Mouse (Mus musculus) stomach, embryonic 14.5 days (tissue): ENCODE measurements around the gene Slco3a1. TPM values are rescaled to one million over a fixed set of nuclear protein-coding genes. Genes with fewer than 3 reads are reported as not detected.

Experiments used
- ATAC-seq: fragments of 200-750 bp; cut with Nextera tagmentation; 2 replicates; pipeline ENCODE4 v1.8.0; 2017; ENCODE audit warnings: low read depth, moderate TSS enrichment; ENCODE audit not compliant: insufficient number of reproducible peaks, insufficient read depth, low FRiP score
- H3K27ac ChIP-seq: fragments of 300-500 bp; sonication (generic); 2 replicates; pipeline ENCODE4 v1.5.1; 2014; ENCODE audit warnings: mild to moderate bottlenecking, low read length, moderate library complexity, mixed read lengths
- H3K27me3 ChIP-seq: fragments of 300-500 bp; sonication (generic); 2 replicates; pipeline ENCODE4 v1.6.1; 2014; ENCODE audit warnings: low read length, control low read depth, mixed read lengths; ENCODE audit not compliant: control insufficient read depth, insufficient read depth
- H3K36me3 ChIP-seq: fragments of 300-500 bp; sonication (generic); 2 replicates; pipeline ENCODE4 v1.6.1; 2014; ENCODE audit warnings: mild to moderate bottlenecking, control low read depth, low read length, moderate library complexity, mixed read lengths; ENCODE audit not compliant: control insufficient read depth, insufficient read depth
- H3K4me1 ChIP-seq: fragments of 300-500 bp; sonication (generic); 2 replicates; pipeline ENCODE4 v1.6.1; 2014; ENCODE audit warnings: low read length, control low read depth, mixed read lengths; ENCODE audit not compliant: control insufficient read depth, insufficient read depth
- H3K4me2 ChIP-seq: fragments of 300-500 bp; sonication (generic); replicated peaks from 2 replicates; pipeline ENCODE4 v1.6.1; 2014; ENCODE audit warnings: low read depth, low read length, control low read depth
- H3K4me3 ChIP-seq: fragments of 300-500 bp; sonication (generic); 2 replicates; pipeline ENCODE4 v1.5.1; 2014; ENCODE audit warnings: low read depth, low read length, control low read depth
- H3K9ac ChIP-seq: fragments of 300-500 bp; sonication (generic); replicated peaks from 2 replicates; pipeline ENCODE4 v1.6.1; 2014; ENCODE audit warnings: low read depth, mild to moderate bottlenecking, control low read depth, low read length, moderate library complexity, mixed read lengths
- H3K9me3 ChIP-seq: fragments of 300-500 bp; sonication (generic); 2 replicates; pipeline ENCODE4 v1.6.1; 2016; ENCODE audit warnings: low read depth, low read length, control low read depth; ENCODE audit not compliant: control insufficient read depth
- WGBS: fragments of 180-500 bp; shearing (Covaris S2); extraction: QIAGEN DNeasy Blood & Tissue Kit; methylation state at CpG from one replicate; pipeline ENCODE4 v1.1.7; 2014; 5-methylcytosine and 5-hydroxymethylcytosine counted together
- polyA plus RNA-seq: library from polyadenylated mRNA; unstranded; fragments of >200 nt; fragmentation: Nextera tagmentation; extraction: Ambion mirVana; gene quantifications from 2 replicates; pipeline ENCODE4 v1.2.1, GENCODE M21; 2014

Slco3a1 gene
- polyA plus RNA-seq, 1 experiment from 2014 or later = 9.1 TPM

GRCm38 (mm10) chr7:74457347-74457975, 97.1 kb downstream of the Slco3a1 start:
- Histone ChIP-seq H3K27ac (no peak overlapping the region), H3K4me3 (no peak overlapping the region), H3K4me1 (peaks cover 10% of the 10 kb centered on the region), H3K9me3 (no peaks in the 10 kb centered on the region), H3K9ac (no peak overlapping the region), H3K27me3 (no peaks in the 10 kb centered on the region), H3K4me2 (no peak overlapping the region), H3K36me3 (no peaks in the 10 kb centered on the region)
- 86% methylated on average over 5 of the region's 5 CpGs for WGBS
- ATAC-seq = no peak

- ATAC-seq = no peak
- Histone ChIP-seq H3K36me3 (no peaks in the 10 kb centered on the region), H3K4me3 (no peak overlapping the region), H3K4me2 (no peak overlapping the region), H3K27ac (no peak overlapping the region), H3K27me3 (no peaks in the 10 kb centered on the region), H3K9ac (no peak overlapping the region), H3K4me1 (peaks cover 10% of the 10 kb centered on the region), H3K9me3 (no peaks in the 10 kb centered on the region)
- 66% methylated on average over 2 of the region's 2 CpGs for WGBS
Observed at GRCm38 (mm10) chr7:74456781-74457180, 97.8 kb downstream of the Slco3a1 start.

- no peak for ATAC-seq
- WGBS = 58% methylated on average over 2 of the region's 2 CpGs
- Histone ChIP-seq H3K27ac (no peak overlapping the region), H3K4me2 (no peak overlapping the region), H3K4me1 (no peaks in the 10 kb centered on the region), H3K4me3 (no peak overlapping the region), H3K9me3 (no peaks in the 10 kb centered on the region), H3K27me3 (no peaks in the 10 kb centered on the region), H3K36me3 (no peaks in the 10 kb centered on the region), H3K9ac (no peak overlapping the region)
Observed at GRCm38 (mm10) chr7:74451047-74451446, 103.5 kb downstream of the Slco3a1 start.

GRCm38 (mm10) chr7:74449802-74450201, 104.8 kb downstream of the Slco3a1 start:
- H3K9ac ChIP-seq = no peak overlapping the region
- no peaks in the 10 kb centered on the region for H3K36me3 ChIP-seq
- no peaks in the 10 kb centered on the region for H3K4me1 ChIP-seq
- no peak overlapping the region for H3K4me2 ChIP-seq
- no peak for ATAC-seq
- no peak overlapping the region for H3K4me3 ChIP-seq
- WGBS = 94% methylated on average over 1 of the region's 1 CpGs
- H3K27me3 ChIP-seq = no peaks in the 10 kb centered on the region
- H3K27ac ChIP-seq = no peak overlapping the region
- H3K9me3 ChIP-seq = no peaks in the 10 kb centered on the region

- H3K4me2 ChIP-seq = no peak overlapping the region
- no peak for ATAC-seq
- H3K9me3 ChIP-seq = no peaks in the 10 kb centered on the region
- 11% methylated on average over 2 of the region's 2 CpGs for WGBS
- no peak overlapping the region for H3K9ac ChIP-seq
- no peaks in the 10 kb centered on the region for H3K36me3 ChIP-seq
- no peaks in the 10 kb centered on the region for H3K27me3 ChIP-seq
- H3K4me3 ChIP-seq = no peak overlapping the region
- H3K4me1 ChIP-seq = no peaks in the 10 kb centered on the region
- H3K27ac ChIP-seq = no peak overlapping the region
Observed at GRCm38 (mm10) chr7:74447781-74448180, 106.8 kb downstream of the Slco3a1 start.

- Histone ChIP-seq H3K9ac (no peak overlapping the region), H3K27me3 (no peaks in the 10 kb centered on the region), H3K27ac (no peak overlapping the region), H3K4me1 (no peaks in the 10 kb centered on the region), H3K4me2 (no peak overlapping the region), H3K4me3 (no peak overlapping the region), H3K9me3 (no peaks in the 10 kb centered on the region), H3K36me3 (no peaks in the 10 kb centered on the region)
- no peak for ATAC-seq
- 78% methylated on average over 5 of the region's 5 CpGs for WGBS
Observed at GRCm38 (mm10) chr7:74445148-74445547, 109.4 kb downstream of the Slco3a1 start.

GRCm38 (mm10) chr7:74442380-74442779, 112.2 kb downstream of the Slco3a1 start:
- no peaks in the 10 kb centered on the region for H3K9me3 ChIP-seq
- H3K4me2 ChIP-seq = no peak overlapping the region
- no peak overlapping the region for H3K9ac ChIP-seq
- H3K27me3 ChIP-seq = no peaks in the 10 kb centered on the region
- H3K36me3 ChIP-seq = no peaks in the 10 kb centered on the region
- WGBS = 82% methylated on average over 5 of the region's 5 CpGs
- H3K4me1 ChIP-seq = no peaks in the 10 kb centered on the region
- ATAC-seq = no peak
- no peak overlapping the region for H3K27ac ChIP-seq
- H3K4me3 ChIP-seq = no peak overlapping the region

GRCm38 (mm10) chr7:74437534-74437933, 117.0 kb downstream of the Slco3a1 start:
- 54% methylated on average over 1 of the region's 1 CpGs for WGBS
- no peaks in the 10 kb centered on the region for H3K27me3 ChIP-seq
- H3K4me2 ChIP-seq = no peak overlapping the region
- no peaks in the 10 kb centered on the region for H3K36me3 ChIP-seq
- no peak overlapping the region for H3K9ac ChIP-seq
- H3K4me3 ChIP-seq = no peak overlapping the region
- ATAC-seq = no peak
- H3K4me1 ChIP-seq = 0 out of 2 replicates have a peak, but pooled peaks cover under 1% of the 10 kb centered on the region
- no peak overlapping the region for H3K27ac ChIP-seq
- no peaks in the 10 kb centered on the region for H3K9me3 ChIP-seq

GRCm38 (mm10) chr7:74436642-74437041, 117.9 kb downstream of the Slco3a1 start:
- no peaks in the 10 kb centered on the region for H3K27me3 ChIP-seq
- WGBS = 80% methylated on average over 2 of the region's 2 CpGs

More at GRCm38 (mm10) chr7:74436642-74437041, 117.9 kb downstream of the Slco3a1 start:
- Histone ChIP-seq H3K9me3 (no peaks in the 10 kb centered on the region), H3K4me1 (0 out of 2 replicates have a peak, but pooled peaks cover 4% of the 10 kb centered on the region), H3K4me3 (no peak overlapping the region), H3K27ac (no peak overlapping the region), H3K4me2 (no peak overlapping the region), H3K36me3 (no peaks in the 10 kb centered on the region), H3K9ac (no peak overlapping the region)
- ATAC-seq = no peak
